Mouse (Mus musculus) limb, embryonic 13.5 days (tissue): Measurements from ENCODE around the gene 4930452B06Rik. TPM values are rescaled to one million over a fixed set of nuclear protein-coding genes. Genes with fewer than 3 reads are reported as not detected.
"Not testable (repeated sequence)": the region's sequence is repeated elsewhere in the genome, so short reads cannot be mapped to it uniquely, and the experiment has no call there.

Experiments
- ATAC-seq: fragments of 200-750 bp; cut with Nextera tagmentation; 2 replicates; pipeline ENCODE4 v1.8.0; 2017; ENCODE audit warnings: low read depth, moderate number of reproducible peaks, moderate TSS enrichment; ENCODE audit not compliant: low FRiP score
- H3K27ac ChIP-seq: fragments of 300-500 bp; sonication (generic); 2 replicates; pipeline ENCODE4 v1.5.1; 2015; ENCODE audit warnings: inconsistent platforms, mild to moderate bottlenecking, moderate library complexity
- H3K27me3 ChIP-seq: fragments of 300-500 bp; sonication (generic); 2 replicates; pipeline ENCODE4 v1.6.1; 2015; ENCODE audit warnings: mild to moderate bottlenecking, inconsistent platforms
- H3K36me3 ChIP-seq: fragments of 300-500 bp; sonication (generic); 2 replicates; pipeline ENCODE4 v1.6.1; 2015; ENCODE audit warnings: inconsistent platforms, mild to moderate bottlenecking, moderate library complexity
- H3K4me1 ChIP-seq: fragments of 300-500 bp; sonication (generic); 2 replicates; pipeline ENCODE4 v1.6.1; 2015; ENCODE audit warnings: inconsistent platforms
- H3K4me2 ChIP-seq: fragments of 300-500 bp; sonication (generic); replicated peaks from 2 replicates; pipeline ENCODE4 v1.6.1; 2015; ENCODE audit warnings: inconsistent platforms, mild to moderate bottlenecking, moderate library complexity
- H3K4me3 ChIP-seq: fragments of 300-500 bp; sonication (generic); 2 replicates; pipeline ENCODE4 v1.5.1; 2015; ENCODE audit warnings: moderate library complexity, mild to moderate bottlenecking, inconsistent platforms
- H3K9ac ChIP-seq: fragments of 300-500 bp; sonication (generic); 2 replicates; pipeline ENCODE4 v1.6.1; 2015; ENCODE audit warnings: mild to moderate bottlenecking, inconsistent platforms
- H3K9me3 ChIP-seq: fragments of 300-500 bp; sonication (generic); 2 replicates; pipeline ENCODE4 v1.6.1; 2016; ENCODE audit warnings: inconsistent platforms
- WGBS: fragments of 180-500 bp; shearing (Covaris S2); methylation state at CpG from one replicate; pipeline ENCODE4 v1.1.7; 2015; 5-methylcytosine and 5-hydroxymethylcytosine counted together
- polyA plus RNA-seq: library from polyadenylated mRNA; unstranded; fragments of >200 nt; fragmentation: Nextera tagmentation; extraction: Ambion mirVana; gene quantifications from 2 replicates; pipeline ENCODE4 v1.2.1, GENCODE M21; 2015

4930452B06Rik gene
- polyA plus RNA-seq, 1 experiment from 2014 or later = 8.0 TPM

GRCm38 (mm10) chr14:8620580-8620979 is 45.5 kb downstream of the 4930452B06Rik start:
- 81% methylated on average over 5 of the region's 5 CpGs for WGBS

GRCm38 (mm10) chr14:8615636-8616035 is 50.4 kb downstream of the 4930452B06Rik start:
- Histone ChIP-seq H3K4me1 (no peaks in the 10 kb centered on the region), H3K27me3 (no peaks in the 10 kb centered on the region), H3K36me3 (no peaks in the 10 kb centered on the region), H3K9ac (no peak overlapping the region), H3K9me3 (no peaks in the 10 kb centered on the region), H3K27ac (no peak overlapping the region), H3K4me2 (no peak overlapping the region), H3K4me3 (no peak overlapping the region)
- ATAC-seq = no peak
- 50% methylated on average over 7 of the region's 7 CpGs for WGBS

More at GRCm38 (mm10) chr14:8620580-8620979, 45.5 kb downstream of the 4930452B06Rik start:
- no peak overlapping the region for H3K27ac ChIP-seq
- no peak overlapping the region for H3K9ac ChIP-seq
- no peaks in the 10 kb centered on the region for H3K9me3 ChIP-seq
- H3K36me3 ChIP-seq = no peaks in the 10 kb centered on the region
- ATAC-seq = no peak
- no peak overlapping the region for H3K4me2 ChIP-seq
- no peak overlapping the region for H3K4me3 ChIP-seq
- no peaks in the 10 kb centered on the region for H3K27me3 ChIP-seq
- H3K4me1 ChIP-seq = no peaks in the 10 kb centered on the region

DNA sequence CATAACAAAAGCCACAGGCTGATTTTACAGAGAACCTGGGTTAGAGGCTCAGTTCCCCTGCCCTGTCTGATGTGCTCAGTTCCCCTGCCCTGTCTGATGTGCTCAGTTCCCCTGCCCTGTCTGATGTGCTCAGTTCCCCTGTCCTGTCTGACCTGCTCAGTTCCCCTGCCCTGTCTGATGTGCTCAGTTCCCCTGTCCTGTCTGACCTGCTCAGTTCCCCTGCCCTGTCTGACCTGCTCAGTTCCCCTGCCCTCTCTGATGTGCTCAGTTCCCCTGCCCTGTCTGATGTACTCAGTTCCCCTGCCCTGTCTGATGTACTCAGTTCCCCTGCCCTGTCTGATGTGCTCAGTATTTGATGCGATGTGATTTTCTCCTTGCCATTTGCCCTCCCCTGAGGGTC is 51.6 kb downstream of the 4930452B06Rik start:
- H3K36me3 ChIP-seq, H3K4me3 ChIP-seq, H3K9me3 ChIP-seq, ATAC-seq, H3K4me2 ChIP-seq, H3K27me3 ChIP-seq, H3K9ac ChIP-seq, H3K4me1 ChIP-seq, H3K27ac ChIP-seq: not testable (repeated sequence)
- 79% methylated on average over 1 of the region's 1 CpGs for WGBS

DNA sequence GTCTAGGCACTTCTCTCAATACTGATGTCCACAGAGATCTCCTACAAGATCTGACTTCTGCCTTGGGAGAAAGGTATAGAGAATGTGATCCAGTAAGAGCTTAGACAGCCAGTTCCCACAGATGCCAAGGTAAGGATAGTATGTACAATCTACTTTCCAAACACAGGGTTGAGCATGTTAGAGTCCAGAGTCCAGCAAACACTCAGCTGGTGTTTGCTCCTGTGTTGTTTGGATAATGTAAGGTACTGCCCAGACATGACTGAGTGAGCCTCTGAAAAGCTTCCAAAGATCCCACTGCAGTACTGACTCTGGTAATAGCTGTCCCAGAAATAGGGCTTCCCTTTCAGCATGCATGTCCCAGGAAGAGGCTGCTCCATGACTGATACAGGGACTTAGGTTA is 54.0 kb downstream of the 4930452B06Rik start:
- Histone ChIP-seq H3K4me2 (no peak overlapping the region), H3K9me3 (no peaks in the 10 kb centered on the region), H3K9ac (no peak overlapping the region), H3K4me3 (no peak overlapping the region), H3K27me3 (no peaks in the 10 kb centered on the region), H3K36me3 (no peaks in the 10 kb centered on the region), H3K4me1 (no peaks in the 10 kb centered on the region), H3K27ac (no peak overlapping the region)
- ATAC-seq = no peak

DNA sequence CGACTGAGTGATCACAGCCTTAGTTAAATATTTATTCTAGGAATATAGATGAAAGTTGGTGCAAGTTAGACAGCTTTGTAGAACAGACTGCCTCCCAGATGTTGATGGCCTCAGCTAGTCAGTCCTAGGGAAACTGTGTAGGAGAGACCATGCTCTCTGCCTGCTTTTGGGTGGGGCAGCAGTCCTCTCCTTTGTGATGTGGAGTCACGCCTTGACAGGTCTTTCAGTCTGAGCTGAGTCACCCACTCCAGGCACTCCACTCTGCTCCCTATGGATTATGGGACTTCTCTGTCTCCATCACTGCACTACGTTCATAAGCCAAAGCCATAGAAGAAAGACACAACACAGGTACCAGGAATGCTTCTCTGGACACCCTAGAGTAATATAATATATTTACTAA is 55.9 kb downstream of the 4930452B06Rik start:
- Histone ChIP-seq H3K4me1 (no peaks in the 10 kb centered on the region), H3K36me3 (no peaks in the 10 kb centered on the region), H3K4me2 (no peak overlapping the region), H3K27me3 (no peaks in the 10 kb centered on the region), H3K4me3 (no peak overlapping the region), H3K9me3 (no peaks in the 10 kb centered on the region), H3K9ac (no peak overlapping the region), H3K27ac (no peak overlapping the region)
- 89% methylated on average over 3 of the region's 3 CpGs for WGBS
- no peak for ATAC-seq

DNA sequence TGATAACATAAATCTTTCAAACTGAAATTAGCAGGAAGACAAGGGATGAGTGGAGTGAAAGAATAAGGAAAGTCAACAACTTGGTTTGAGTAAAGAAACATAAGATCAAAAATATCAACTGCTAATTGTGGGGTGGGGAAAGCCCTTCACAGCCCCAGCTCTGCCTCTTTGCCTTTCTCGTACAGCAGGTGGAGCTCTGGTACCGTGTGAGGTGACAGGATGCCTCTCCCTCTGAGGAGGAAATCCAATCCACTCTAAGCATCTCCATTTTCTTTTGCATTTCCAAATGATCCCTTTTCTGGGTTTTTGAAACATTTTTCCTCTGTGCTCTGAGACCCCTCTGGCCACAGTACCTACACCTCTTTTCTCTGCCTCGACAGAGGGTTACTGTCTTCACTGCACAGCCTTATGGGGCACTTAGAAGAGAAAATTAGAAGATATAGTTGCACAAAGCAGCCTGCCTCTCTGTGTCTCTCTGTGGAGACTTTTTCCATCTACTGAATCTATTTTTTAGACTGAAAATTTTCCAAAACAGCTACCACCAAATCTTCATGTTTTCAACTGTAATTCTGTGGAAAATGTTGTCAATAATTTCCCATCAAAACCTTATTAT is 57.4 kb downstream of the 4930452B06Rik start:
- Histone ChIP-seq H3K9ac (no peak overlapping the region), H3K9me3 (no peaks in the 10 kb centered on the region), H3K36me3 (no peaks in the 10 kb centered on the region), H3K4me3 (no peak overlapping the region), H3K4me2 (no peak overlapping the region), H3K4me1 (no peaks in the 10 kb centered on the region), H3K27me3 (no peaks in the 10 kb centered on the region), H3K27ac (no peak overlapping the region)
- WGBS = 9% methylated on average over 3 of the region's 3 CpGs
- peak; percentile 82; the same call in 1 of the 2 replicates for ATAC-seq

- Histone ChIP-seq H3K9me3 (no peaks in the 10 kb centered on the region), H3K4me1 (no peaks in the 10 kb centered on the region), H3K4me2 (no peak overlapping the region), H3K9ac (no peak overlapping the region), H3K27me3 (no peaks in the 10 kb centered on the region), H3K36me3 (no peaks in the 10 kb centered on the region), H3K27ac (no peak overlapping the region), H3K4me3 (no peak overlapping the region)
- 69% methylated on average over 2 of the region's 2 CpGs for WGBS
- no peak for ATAC-seq
These were observed 61.1 kb downstream of the 4930452B06Rik start for GRCm38 (mm10) chr14:8604898-8605297.

DNA sequence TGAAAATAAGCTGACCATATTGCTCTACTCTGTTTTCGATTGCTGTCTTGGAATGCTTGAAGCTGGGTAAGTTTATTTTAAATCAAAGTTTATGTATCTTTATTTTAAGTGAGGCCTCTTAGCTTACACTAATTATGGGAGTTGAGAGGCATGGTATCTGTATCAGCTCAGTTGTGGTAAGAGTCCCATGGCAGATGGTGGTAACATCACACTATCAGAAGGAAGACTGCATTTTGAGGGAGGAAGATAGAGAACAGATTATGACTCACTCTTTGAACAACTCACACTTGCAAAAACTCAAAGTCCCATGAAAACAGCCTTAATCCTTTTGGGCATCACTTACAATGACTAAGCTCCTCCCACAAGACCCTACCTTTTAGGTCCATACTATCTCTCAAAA is 81.0 kb downstream of the 4930452B06Rik start:
- no peak for ATAC-seq
- 89% methylated on average over 1 of the region's 1 CpGs for WGBS

DNA sequence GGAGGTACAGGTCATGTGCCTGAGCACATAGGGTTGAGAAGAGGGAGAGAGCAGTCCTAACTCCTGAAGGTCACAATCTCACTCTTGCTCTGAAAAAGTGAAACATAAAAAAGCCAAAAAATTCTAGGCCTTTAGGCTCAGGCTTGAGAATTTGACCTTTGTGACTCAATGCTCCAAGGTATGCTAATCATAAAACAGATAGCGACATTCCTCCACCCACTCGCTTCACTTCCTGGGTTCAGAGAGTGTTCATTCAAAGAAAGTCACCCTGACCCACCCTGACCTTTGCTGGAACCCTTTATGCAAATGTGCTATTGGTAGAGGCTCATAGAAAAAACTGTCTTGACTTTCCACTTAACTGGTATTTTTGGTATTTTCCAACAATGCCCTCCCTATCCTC is 115.0 kb downstream of the 4930452B06Rik start:
- H3K4me1 ChIP-seq, H3K9me3 ChIP-seq, ATAC-seq, H3K36me3 ChIP-seq, H3K9ac ChIP-seq, H3K4me3 ChIP-seq, H3K4me2 ChIP-seq, H3K27ac ChIP-seq, H3K27me3 ChIP-seq: not testable (repeated sequence)
- WGBS = 96% methylated on average over 2 of the region's 2 CpGs

More for the DNA sequence above, 81.0 kb downstream of the 4930452B06Rik start:
- Histone ChIP-seq H3K36me3 (no peaks in the 10 kb centered on the region), H3K4me1 (no peaks in the 10 kb centered on the region), H3K9me3 (no peaks in the 10 kb centered on the region), H3K27ac (no peak overlapping the region), H3K4me3 (no peak overlapping the region), H3K4me2 (no peak overlapping the region), H3K27me3 (no peaks in the 10 kb centered on the region), H3K9ac (no peak overlapping the region)

GRCm38 (mm10) chr14:8549108-8549507 is 116.9 kb downstream of the 4930452B06Rik start:
- Histone ChIP-seq H3K27me3 (no peaks in the 10 kb centered on the region), H3K4me1 (no peaks in the 10 kb centered on the region), H3K4me3 (no peak overlapping the region), H3K9ac (no peak overlapping the region), H3K27ac (no peak overlapping the region), H3K36me3 (no peaks in the 10 kb centered on the region), H3K9me3 (no peaks in the 10 kb centered on the region), H3K4me2 (no peak overlapping the region)
- ATAC-seq = no peak
- WGBS = 66% methylated on average over 4 of the region's 4 CpGs

DNA sequence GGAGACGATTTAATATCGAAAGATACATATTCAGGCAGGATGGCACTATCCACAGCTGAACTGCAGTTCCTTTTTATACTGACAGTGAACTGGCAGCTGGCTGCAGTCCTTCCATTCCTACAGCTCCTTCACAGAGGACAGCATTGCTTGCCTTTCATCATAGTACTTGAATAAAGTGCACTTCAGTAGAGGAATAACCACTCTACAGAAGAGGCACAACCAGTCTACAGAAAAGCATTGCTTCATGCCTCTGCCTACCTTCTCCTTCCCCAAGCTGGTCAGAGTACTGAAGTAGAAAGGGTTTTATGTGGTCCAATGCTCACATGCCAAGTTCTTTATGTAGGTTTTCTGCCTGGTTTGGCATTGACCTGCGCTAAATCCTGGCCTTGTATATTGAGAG is 130.0 kb downstream of the 4930452B06Rik start:
- no peak overlapping the region for H3K27ac ChIP-seq
- no peak overlapping the region for H3K9ac ChIP-seq
- H3K27me3 ChIP-seq = no peaks in the 10 kb centered on the region
- no peak overlapping the region for H3K4me2 ChIP-seq
- no peak for ATAC-seq
- no peak overlapping the region for H3K4me3 ChIP-seq
- no peaks in the 10 kb centered on the region for H3K9me3 ChIP-seq
- whole genome bisulfite sequencing = 95% methylated on average over 3 of the region's 3 CpGs
- no peaks in the 10 kb centered on the region for H3K4me1 ChIP-seq
- H3K36me3 ChIP-seq = no peaks in the 10 kb centered on the region

DNA sequence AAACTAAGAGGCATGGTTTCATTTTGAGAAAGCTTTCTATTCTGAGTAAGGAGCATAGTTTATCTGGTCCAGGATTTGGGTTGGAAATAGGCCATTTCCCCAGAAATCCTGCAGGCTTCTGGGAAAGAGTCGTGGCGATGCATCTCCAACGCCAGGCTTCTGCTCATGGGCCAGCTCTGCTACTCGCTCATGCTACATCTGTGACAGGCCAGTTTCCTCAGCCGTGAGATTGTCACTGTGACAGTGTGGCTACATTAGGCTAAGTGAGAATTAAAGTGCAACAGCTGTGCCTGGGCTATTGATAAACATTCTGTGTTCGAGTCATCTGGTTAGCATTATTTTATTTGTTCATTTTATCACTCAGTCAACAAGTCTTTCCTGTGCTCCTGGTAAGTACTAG is 140.8 kb downstream of the 4930452B06Rik start:
- Histone ChIP-seq H3K4me1 (no peaks in the 10 kb centered on the region), H3K9ac (no peak overlapping the region), H3K27ac (no peak overlapping the region), H3K27me3 (no peaks in the 10 kb centered on the region), H3K4me3 (no peak overlapping the region), H3K36me3 (no peaks in the 10 kb centered on the region), H3K9me3 (0 out of 2 replicates have a peak, but pooled peaks cover 3% of the 10 kb centered on the region), H3K4me2 (no peak overlapping the region)
- no peak for ATAC-seq
- 84% methylated on average over 6 of the region's 6 CpGs for WGBS

DNA sequence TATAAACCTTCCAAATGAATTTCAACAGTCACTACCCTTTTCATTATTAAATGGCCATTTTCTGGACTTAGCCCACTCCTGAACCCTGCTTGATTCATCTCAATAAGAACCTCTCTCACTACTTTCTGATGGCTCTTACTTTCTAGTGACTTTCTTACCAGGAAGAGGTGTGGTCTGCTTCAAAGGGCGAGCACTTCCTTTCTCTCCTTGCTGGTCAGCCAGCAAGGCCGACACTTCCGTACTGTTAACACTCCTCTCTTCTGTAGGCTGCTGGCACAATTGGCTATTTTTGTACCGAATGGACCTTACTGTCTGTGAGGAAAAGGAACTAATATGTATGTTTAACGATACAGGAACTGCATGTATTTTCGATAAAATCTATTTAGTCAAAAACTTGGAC is 148.4 kb downstream of the 4930452B06Rik start:
- no peak overlapping the region for H3K4me2 ChIP-seq
- ATAC-seq = no peak
- no peak overlapping the region for H3K9ac ChIP-seq
- no peak overlapping the region for H3K27ac ChIP-seq
- no peaks in the 10 kb centered on the region for H3K27me3 ChIP-seq
- H3K4me3 ChIP-seq = no peak overlapping the region
- H3K9me3 ChIP-seq = no peaks in the 10 kb centered on the region
- H3K36me3 ChIP-seq = no peaks in the 10 kb centered on the region
- no peaks in the 10 kb centered on the region for H3K4me1 ChIP-seq
- 68% methylated on average over 6 of the region's 6 CpGs for WGBS
